Mouse (Mus musculus) forebrain, embryonic 14.5 days (tissue): ENCODE measurements around the gene Vps35. TPM values are rescaled to one million over a fixed set of nuclear protein-coding genes. Genes with fewer than 3 reads are reported as not detected.

Source experiments
- ATAC-seq: fragments of 200-750 bp; cut with Nextera tagmentation; 2 replicates; pipeline ENCODE4 v1.8.0; 2017; ENCODE audit warnings: mild to moderate bottlenecking, moderate library complexity
- DNase-seq: peaks from one replicate; pipeline ENCODE4 v3.0.0-alpha.2; 2015; ENCODE audit warnings: low spot score
- H3K27ac ChIP-seq: fragments of 300-500 bp; sonication (generic); 2 replicates; pipeline ENCODE4 v1.5.1; 2014; ENCODE audit warnings: low read depth, mild to moderate bottlenecking, control low read depth, low read length, moderate library complexity
- H3K27me3 ChIP-seq: fragments of 300-500 bp; sonication (generic); replicated peaks from 2 replicates; pipeline ENCODE4 v1.6.1; 2014; ENCODE audit warnings: low read length, control low read depth, mixed read lengths; ENCODE audit not compliant: control insufficient read depth, insufficient read depth
- H3K36me3 ChIP-seq: fragments of 300-500 bp; sonication (generic); 2 replicates; pipeline ENCODE4 v1.6.1; 2014; ENCODE audit warnings: low read length, control low read depth; ENCODE audit not compliant: control insufficient read depth, insufficient read depth
- H3K4me1 ChIP-seq: fragments of 300-500 bp; sonication (generic); 2 replicates; pipeline ENCODE4 v1.6.1; 2014; ENCODE audit warnings: antibody characterized with exemption, low read length, control low read depth; ENCODE audit not compliant: control insufficient read depth, insufficient read depth
- H3K4me2 ChIP-seq: fragments of 300-500 bp; sonication (generic); 2 replicates; pipeline ENCODE4 v1.6.1; 2014; ENCODE audit warnings: mild to moderate bottlenecking, control low read depth, low read length
- H3K4me3 ChIP-seq: fragments of 300-500 bp; sonication (generic); 2 replicates; pipeline ENCODE4 v1.5.1; 2014; ENCODE audit warnings: low read depth, low read length, control low read depth
- H3K9ac ChIP-seq: fragments of 300-500 bp; sonication (generic); 2 replicates; pipeline ENCODE4 v1.6.1; 2014; ENCODE audit warnings: mild to moderate bottlenecking, low read length, control low read depth, moderate library complexity
- H3K9me3 ChIP-seq: fragments of 300-500 bp; sonication (generic); replicated peaks from 2 replicates; pipeline ENCODE4 v1.6.1; 2016; ENCODE audit warnings: low read length, control low read depth, mixed read lengths; ENCODE audit not compliant: control insufficient read depth
- WGBS: fragments of 180-500 bp; shearing (Covaris S2); extraction: QIAGEN DNeasy Blood & Tissue Kit; methylation state at CpG from one replicate; pipeline ENCODE4 v1.1.7; 2014; 5-methylcytosine and 5-hydroxymethylcytosine counted together
- polyA plus RNA-seq: library from polyadenylated mRNA; unstranded; fragments of >200 nt; fragmentation: Nextera tagmentation; extraction: Ambion mirVana; gene quantifications from 2 replicates; pipeline ENCODE4 v1.2.1, GENCODE M21; 2014

The Vps35 gene
- 183 and 209 TPM in 2 replicates for polyA plus RNA-seq

- no peaks in the 10 kb centered on the region for H3K9me3 ChIP-seq
- peak; percentile 99 for DNase-seq
- peaks cover 16% of the 10 kb centered on the region for H3K36me3 ChIP-seq
- peak within 1 kb of the TSS; percentile 92 for H3K27ac ChIP-seq
- ATAC-seq, result peak; percentile 98
- H3K4me3 ChIP-seq, result peak within 1 kb of the TSS; percentile 94
- H3K9ac ChIP-seq, result peak within 1 kb of the TSS; percentile 88
- WGBS, result under 1% methylated on average over 63 of the region's 63 CpGs
- no peaks in the 10 kb centered on the region for H3K27me3 ChIP-seq
- H3K4me1 ChIP-seq, result peaks cover 22% of the 10 kb centered on the region
- peak within 1 kb of the TSS; percentile 86 for H3K4me2 ChIP-seq
These were observed at the start of gene Vps35, which contains the start of gene Orc6 for GRCm38 (mm10) chr8:85299434-85300077. TSS of gene Vps35 (minus strand) at chr8:85299802. TSS of gene Orc6 (plus strand) at chr8:85299632.

DNA sequence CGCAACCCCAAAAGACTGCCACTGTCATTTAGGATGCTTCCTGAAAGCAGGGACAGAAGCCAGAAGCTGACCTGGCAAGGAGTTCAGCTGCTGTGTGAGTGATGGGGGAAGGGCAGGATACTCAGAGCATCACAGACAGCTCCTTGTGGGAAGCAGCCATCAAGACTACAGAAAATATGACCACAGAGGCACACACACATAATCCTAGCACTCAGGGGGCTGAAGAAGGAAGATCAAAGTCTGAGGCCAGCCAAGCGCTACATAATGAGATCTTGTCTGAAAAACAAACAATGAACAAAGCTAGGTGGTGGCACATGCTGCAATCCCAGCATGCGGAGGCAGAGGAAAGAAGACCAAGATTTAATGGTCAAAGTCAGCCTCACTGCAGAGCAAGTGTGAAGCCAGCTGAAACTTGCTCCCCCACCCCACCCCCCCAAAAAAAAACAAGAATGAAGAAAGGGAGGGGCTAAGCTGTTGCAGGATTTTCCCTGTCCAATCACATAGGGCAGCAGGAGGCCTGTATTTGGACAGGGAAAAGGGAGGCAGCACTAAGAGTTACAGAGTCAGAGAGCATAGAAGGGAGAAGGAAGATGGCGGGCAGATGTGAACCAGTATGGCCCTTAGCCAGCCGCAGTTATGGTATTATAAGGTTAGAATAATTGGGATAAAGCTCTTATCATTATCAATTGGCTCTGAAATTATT is 40.4 kb upstream of the Vps35 start:
- Histone ChIP-seq H3K9ac (no peak overlapping the region), H3K4me3 (no peak overlapping the region), H3K27ac (no peak overlapping the region), H3K4me2 (no peak overlapping the region), H3K4me1 (no peaks in the 10 kb centered on the region), H3K9me3 (no peaks in the 10 kb centered on the region), H3K36me3 (no peaks in the 10 kb centered on the region), H3K27me3 (no peaks in the 10 kb centered on the region)
- no peak for ATAC-seq
- 61% methylated on average over 5 of the region's 5 CpGs for WGBS
- peak; percentile 13 for DNase-seq

DNA sequence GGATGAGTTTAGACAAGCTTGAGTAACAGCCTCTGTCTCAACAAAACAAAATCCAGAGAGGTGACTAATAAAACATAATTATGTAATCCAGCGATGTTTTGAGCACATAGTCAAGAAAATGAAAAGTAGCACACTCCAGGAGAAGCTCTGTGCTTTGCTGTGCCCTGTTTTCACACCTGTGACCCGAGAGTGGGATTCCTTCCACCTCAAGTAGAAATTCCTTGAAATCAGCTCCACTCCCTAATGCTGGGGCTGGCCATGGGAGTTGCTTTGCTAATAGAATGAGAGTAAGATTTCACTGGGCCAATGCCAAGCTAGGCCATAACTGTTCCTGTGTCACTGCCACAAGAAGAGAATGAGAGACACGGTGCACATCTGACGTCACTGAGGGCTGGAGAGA is 38.1 kb upstream of the Vps35 start:
- WGBS, result 75% methylated on average over 4 of the region's 4 CpGs
- no peaks in the 10 kb centered on the region for H3K36me3 ChIP-seq
- no peak for DNase-seq

GRCm38 (mm10) chr8:85336211-85336933 is 36.8 kb upstream of the Vps35 start:
- Histone ChIP-seq H3K27ac (no peak overlapping the region), H3K27me3 (no peaks in the 10 kb centered on the region), H3K4me3 (no peak overlapping the region), H3K9me3 (no peaks in the 10 kb centered on the region), H3K36me3 (no peaks in the 10 kb centered on the region), H3K9ac (no peak overlapping the region), H3K4me2 (no peak overlapping the region), H3K4me1 (no peaks in the 10 kb centered on the region)
- DNase-seq (no peak), ATAC-seq (no peak)
- WGBS, result 81% methylated on average over 6 of the region's 6 CpGs

More for the DNA sequence above, 38.1 kb upstream of the Vps35 start:
- Histone ChIP-seq H3K27me3 (no peaks in the 10 kb centered on the region), H3K4me3 (no peak overlapping the region), H3K27ac (no peak overlapping the region), H3K4me1 (no peaks in the 10 kb centered on the region), H3K4me2 (no peak overlapping the region), H3K9me3 (no peaks in the 10 kb centered on the region), H3K9ac (no peak overlapping the region)
- ATAC-seq, result no peak

DNA sequence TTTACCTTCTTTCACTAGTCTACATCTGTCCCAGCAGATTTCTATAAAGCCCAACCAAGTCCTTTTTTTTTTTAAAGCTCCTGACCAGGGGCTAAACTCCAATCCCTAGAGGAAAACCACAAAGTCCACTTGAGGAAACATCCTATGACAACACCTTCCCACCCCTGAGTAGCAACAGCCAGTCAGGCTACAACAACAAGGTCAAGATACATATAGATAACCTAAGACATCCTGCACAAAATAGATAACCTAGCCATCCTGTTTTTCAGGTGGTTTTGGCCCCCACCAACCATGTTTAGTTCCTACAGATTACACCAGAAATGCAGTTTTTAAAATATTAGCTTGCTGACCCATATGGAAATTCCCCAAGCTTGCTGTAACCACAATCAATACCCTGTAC is 35.5 kb upstream of the Vps35 start:
- H3K9me3 ChIP-seq, result no peaks in the 10 kb centered on the region
- ATAC-seq, result no peak
- no peak overlapping the region for H3K4me2 ChIP-seq
- no peaks in the 10 kb centered on the region for H3K27me3 ChIP-seq
- no peaks in the 10 kb centered on the region for H3K36me3 ChIP-seq
- H3K27ac ChIP-seq, result no peak overlapping the region
- no peak overlapping the region for H3K4me3 ChIP-seq
- no peak for DNase-seq
- no peak overlapping the region for H3K9ac ChIP-seq
- H3K4me1 ChIP-seq, result no peaks in the 10 kb centered on the region

GRCm38 (mm10) chr8:85329506-85329905 is 29.9 kb upstream of the Vps35 start:
- Histone ChIP-seq H3K9me3 (no peaks in the 10 kb centered on the region), H3K27me3 (no peaks in the 10 kb centered on the region), H3K4me3 (no peak overlapping the region), H3K9ac (no peak overlapping the region), H3K4me2 (no peak overlapping the region), H3K36me3 (no peaks in the 10 kb centered on the region), H3K27ac (no peak overlapping the region), H3K4me1 (no peaks in the 10 kb centered on the region)
- no peak for DNase-seq
- no peak for ATAC-seq
- 65% methylated on average over 1 of the region's 1 CpGs for WGBS

- no peak overlapping the region for H3K4me2 ChIP-seq
- ATAC-seq, result no peak
- no peak overlapping the region for H3K27ac ChIP-seq
These were observed 27.4 kb upstream of the Vps35 start for GRCm38 (mm10) chr8:85327036-85327435.

GRCm38 (mm10) chr8:85323084-85323483 is 23.5 kb upstream of the Vps35 start:
- Histone ChIP-seq H3K4me2 (no peak overlapping the region), H3K4me3 (no peak overlapping the region), H3K27ac (no peak overlapping the region), H3K9me3 (no peaks in the 10 kb centered on the region), H3K36me3 (no peaks in the 10 kb centered on the region), H3K27me3 (no peaks in the 10 kb centered on the region), H3K4me1 (no peaks in the 10 kb centered on the region), H3K9ac (no peak overlapping the region)
- 80% methylated on average over 3 of the region's 3 CpGs for whole genome bisulfite sequencing
- ATAC-seq (no peak), DNase-seq (no peak)

More at GRCm38 (mm10) chr8:85327036-85327435, 27.4 kb upstream of the Vps35 start:
- H3K9me3 ChIP-seq, result no peaks in the 10 kb centered on the region
- WGBS, result 82% methylated on average over 9 of the region's 9 CpGs
- DNase-seq, result no peak
- H3K9ac ChIP-seq, result no peak overlapping the region
- no peak overlapping the region for H3K4me3 ChIP-seq
- H3K4me1 ChIP-seq, result no peaks in the 10 kb centered on the region
- H3K27me3 ChIP-seq, result no peaks in the 10 kb centered on the region
- no peaks in the 10 kb centered on the region for H3K36me3 ChIP-seq
